Mouse (Mus musculus): Measurements from ENCODE around the gene Olfr788. TPM values are rescaled to one million over a fixed set of nuclear protein-coding genes. Genes with fewer than 3 reads are reported as not detected.

Olfr788 gene
- not detected in 2 replicates for polyA plus RNA-seq (2016; fragmentation: Nextera tagmentation; extraction: Ambion mirVana)

DNA sequence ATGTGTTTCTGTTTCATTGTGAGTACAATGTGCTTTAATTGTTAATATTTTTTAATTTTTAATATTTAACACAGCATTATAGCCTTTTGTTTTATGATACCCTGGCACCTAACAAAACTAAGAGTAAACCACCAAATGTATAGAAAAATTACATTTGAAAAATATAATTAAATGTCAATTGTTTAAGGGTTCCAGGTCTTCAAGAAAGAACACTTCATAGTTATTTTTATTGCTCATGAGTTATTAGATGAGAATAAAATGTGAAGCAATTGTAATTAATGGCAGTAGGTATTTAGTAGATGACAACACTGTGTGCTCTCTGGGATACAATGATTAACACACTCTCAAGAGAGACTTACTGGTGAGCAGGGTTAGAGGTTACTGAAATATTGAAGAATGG is at the start of gene Olfr788:
TSS of gene Olfr788 (plus strand) at position 301 of the 400 bp plus-strand sequence.
- no peaks in the 10 kb centered on the region for H3K4me1 ChIP-seq
- H3K4me3 ChIP-seq = no peak within 1 kb of the TSS
- DNase-seq (ENCODE audit: low spot score) = no peak
- no peaks in the 10 kb centered on the region for H3K27me3 ChIP-seq (replicated peaks; ENCODE audit: low read depth, poor library complexity, severe bottlenecking)
- H3K9me3 ChIP-seq = no peaks in the 10 kb centered on the region
- no peaks in the 10 kb centered on the region for H3K36me3 ChIP-seq (replicated peaks)
- no peak within 1 kb of the TSS for H3K27ac ChIP-seq (replicated peaks)

DNA sequence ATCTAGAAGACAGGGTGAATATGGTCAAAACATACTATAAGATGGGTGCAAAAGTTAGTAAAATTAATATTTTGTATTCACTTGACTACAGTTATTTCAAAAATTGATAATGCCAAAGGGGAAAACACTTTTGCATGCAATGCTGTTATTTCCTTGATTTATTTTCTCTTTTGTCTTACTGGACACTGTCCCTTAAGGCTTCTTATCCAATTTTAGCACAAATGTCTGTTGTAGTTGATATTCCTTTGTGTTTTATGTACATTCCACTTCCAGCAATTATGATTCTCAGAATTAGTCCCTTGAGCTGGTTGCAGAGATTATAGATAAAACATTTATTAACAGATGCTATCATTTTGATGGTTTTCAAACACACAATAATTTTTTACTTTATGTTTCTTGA is 43.8 kb upstream of the Olfr788 start, which contains the start of gene Olfr786:
TSS of gene Olfr786 (plus strand) at position 301 of the 400 bp plus-strand sequence.
- Histone ChIP-seq H3K9me3 (no peaks in the 10 kb centered on the region), H3K27ac (replicated peaks) (no peak within 1 kb of the TSS), H3K36me3 (replicated peaks) (no peaks in the 10 kb centered on the region), H3K4me3 (no peak within 1 kb of the TSS), H3K27me3 (replicated peaks; ENCODE audit: low read depth, poor library complexity, severe bottlenecking) (no peaks in the 10 kb centered on the region), H3K4me1 (no peaks in the 10 kb centered on the region)
- no peak for DNase-seq (ENCODE audit: low spot score)

- Histone ChIP-seq H3K36me3 (replicated peaks) (no peaks in the 10 kb centered on the region), H3K27me3 (replicated peaks; ENCODE audit: low read depth, poor library complexity, severe bottlenecking) (no peaks in the 10 kb centered on the region), H3K4me3 (no peak within 1 kb of the TSS), H3K4me1 (no peaks in the 10 kb centered on the region), H3K9me3 (no peaks in the 10 kb centered on the region), H3K27ac (replicated peaks) (no peak within 1 kb of the TSS)
- DNase-seq (ENCODE audit: low spot score) = no peak
- 87% methylated on average over 3 of the region's 3 CpGs for WGBS
These were observed 9.2 kb upstream of the Olfr788 start, which contains the start of gene Olfr787 for GRCm38 (mm10) chr10:129461562-129461961. Olfr787 (plus strand) TSS chr10:129461862.

- Histone ChIP-seq H3K4me3 (no peak overlapping the region), H3K9me3 (no peaks in the 10 kb centered on the region), H3K27ac (replicated peaks) (no peak overlapping the region), H3K36me3 (replicated peaks) (no peaks in the 10 kb centered on the region), H3K27me3 (replicated peaks; ENCODE audit: low read depth, poor library complexity, severe bottlenecking) (no peaks in the 10 kb centered on the region), H3K4me1 (no peaks in the 10 kb centered on the region)
- no peak for DNase-seq (ENCODE audit: low spot score)
- 71% methylated on average over 2 of the region's 2 CpGs for WGBS
These were observed 2.5 kb downstream of the Olfr788 start for GRCm38 (mm10) chr10:129473256-129473655.

GRCm38 (mm10) chr10:129473723-129474122 is 2.9 kb downstream of the Olfr788 start:
- Histone ChIP-seq H3K4me1 (no peaks in the 10 kb centered on the region), H3K27ac (replicated peaks) (no peak overlapping the region), H3K9me3 (no peaks in the 10 kb centered on the region), H3K36me3 (replicated peaks) (no peaks in the 10 kb centered on the region), H3K27me3 (replicated peaks; ENCODE audit: low read depth, poor library complexity, severe bottlenecking) (no peaks in the 10 kb centered on the region), H3K4me3 (no peak overlapping the region)
- no peak for DNase-seq (ENCODE audit: low spot score)

DNA sequence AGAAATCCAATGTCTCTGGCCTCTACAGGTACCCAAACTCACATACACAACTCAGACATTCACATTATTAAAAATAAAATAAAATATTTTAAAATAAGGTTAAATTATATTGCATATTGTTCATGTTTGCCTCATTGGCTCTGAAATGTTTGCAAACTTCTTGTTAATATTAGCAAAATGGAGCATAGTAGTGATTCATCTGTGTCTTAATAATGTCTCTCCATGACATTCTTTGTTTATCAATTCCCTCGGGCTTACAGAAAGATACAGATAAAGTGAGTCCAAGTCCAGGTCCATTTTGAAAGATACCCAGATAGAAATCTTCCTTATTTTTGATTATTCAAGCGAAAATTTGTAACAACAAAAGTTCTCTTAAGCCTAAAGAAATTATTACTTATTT is 13.7 kb downstream of the Olfr788 start, which contains the start of gene Olfr789:
TSS of gene Olfr789 (plus strand) at position 301 of the 400 bp plus-strand sequence.
- no peak within 1 kb of the TSS for H3K27ac ChIP-seq (replicated peaks)
- DNase-seq (ENCODE audit: low spot score) = no peak
- H3K4me1 ChIP-seq = no peaks in the 10 kb centered on the region
- 75% methylated on average over 2 of the region's 2 CpGs for WGBS
- H3K27me3 ChIP-seq (replicated peaks; ENCODE audit: low read depth, poor library complexity, severe bottlenecking) = no peaks in the 10 kb centered on the region
- H3K9me3 ChIP-seq = no peaks in the 10 kb centered on the region
- H3K36me3 ChIP-seq (replicated peaks) = no peaks in the 10 kb centered on the region
- H3K4me3 ChIP-seq = no peak within 1 kb of the TSS

- Histone ChIP-seq H3K4me1 (no peaks in the 10 kb centered on the region), H3K27ac (replicated peaks) (no peak overlapping the region), H3K9me3 (no peaks in the 10 kb centered on the region), H3K27me3 (replicated peaks; ENCODE audit: low read depth, poor library complexity, severe bottlenecking) (no peaks in the 10 kb centered on the region), H3K4me3 (no peak overlapping the region), H3K36me3 (replicated peaks) (no peaks in the 10 kb centered on the region)
- WGBS = 81% methylated on average over 2 of the region's 2 CpGs
- DNase-seq (ENCODE audit: low spot score) = no peak
These were observed 19.3 kb downstream of the Olfr788 start for GRCm38 (mm10) chr10:129490101-129490500.

DNA sequence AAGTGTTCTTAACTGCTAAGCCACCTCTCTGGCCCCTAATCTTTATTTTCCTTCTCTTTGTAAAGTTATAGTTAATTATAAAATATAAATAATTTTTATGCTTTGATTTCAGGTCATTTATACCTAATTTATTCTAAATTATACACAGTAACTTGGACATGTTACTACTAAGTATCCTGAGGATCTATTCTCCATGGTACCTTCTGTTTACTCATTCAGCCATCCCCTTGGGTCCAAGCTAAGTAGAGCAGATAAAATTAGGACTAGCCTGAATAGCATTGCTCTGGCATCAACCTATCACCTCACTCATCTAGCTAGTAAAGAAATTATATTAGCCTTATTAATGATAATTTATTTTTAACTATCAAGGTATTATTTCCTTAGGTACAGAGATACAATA is 27.4 kb downstream of the Olfr788 start, which contains the start of gene Olfr790:
TSS of gene Olfr790 (plus strand) at position 301 of the 400 bp plus-strand sequence.
- no peak for DNase-seq (ENCODE audit: low spot score)
- Histone ChIP-seq H3K27ac (replicated peaks) (no peak within 1 kb of the TSS), H3K9me3 (no peaks in the 10 kb centered on the region), H3K36me3 (replicated peaks) (no peaks in the 10 kb centered on the region), H3K4me1 (no peaks in the 10 kb centered on the region), H3K4me3 (no peak within 1 kb of the TSS), H3K27me3 (replicated peaks; ENCODE audit: low read depth, poor library complexity, severe bottlenecking) (no peaks in the 10 kb centered on the region)

DNA sequence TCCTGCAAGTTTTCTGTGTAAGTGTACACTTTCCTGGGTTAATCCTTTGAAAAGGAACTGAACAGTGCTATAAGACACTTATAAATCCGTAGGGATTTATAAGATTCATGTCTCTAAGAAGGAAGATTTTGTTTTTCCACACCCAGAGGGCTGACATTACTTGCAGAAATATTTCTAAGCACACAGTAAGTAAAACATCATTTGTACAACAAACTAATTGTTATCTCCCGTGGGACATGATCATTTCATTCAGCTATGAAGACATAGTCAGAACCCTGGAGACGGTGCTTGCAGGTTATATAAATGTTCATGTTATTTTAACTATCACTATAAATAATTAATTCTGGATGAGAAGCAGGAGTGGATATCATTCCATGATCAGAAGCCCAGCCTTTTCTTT is 50.7 kb downstream of the Olfr788 start, which contains the start of gene Olfr791:
TSS of gene Olfr791 (plus strand) at position 301 of the 400 bp plus-strand sequence.
- no peaks in the 10 kb centered on the region for H3K9me3 ChIP-seq
- H3K36me3 ChIP-seq (replicated peaks) = no peaks in the 10 kb centered on the region
- WGBS = 82% methylated on average over 3 of the region's 3 CpGs
- no peak within 1 kb of the TSS for H3K27ac ChIP-seq (replicated peaks)
- no peak for DNase-seq (ENCODE audit: low spot score)
- no peaks in the 10 kb centered on the region for H3K4me1 ChIP-seq
- no peak within 1 kb of the TSS for H3K4me3 ChIP-seq
- no peaks in the 10 kb centered on the region for H3K27me3 ChIP-seq (replicated peaks; ENCODE audit: low read depth, poor library complexity, severe bottlenecking)

Other genes starting within 250 kb of the Olfr788 start
- gene Olfr774, start 234.8 kb upstream of the Olfr788 start, polyA plus RNA-seq (2016; fragmentation: Nextera tagmentation; extraction: Ambion mirVana) = not detected in 2 replicates
- not detected in 2 replicates for gene Olfr775, start 222.6 kb upstream of the Olfr788 start, polyA plus RNA-seq (2016; fragmentation: Nextera tagmentation; extraction: Ambion mirVana)
- gene Olfr776, start 211.9 kb upstream of the Olfr788 start, polyA plus RNA-seq (2016; fragmentation: Nextera tagmentation; extraction: Ambion mirVana) = not detected in 2 replicates
- not detected in 2 replicates for gene Olfr777, start 199.5 kb upstream of the Olfr788 start, polyA plus RNA-seq (2016; fragmentation: Nextera tagmentation; extraction: Ambion mirVana)
- not detected in 2 replicates for gene Olfr780, start 152.9 kb upstream of the Olfr788 start, polyA plus RNA-seq (2016; fragmentation: Nextera tagmentation; extraction: Ambion mirVana)
- not detected in 2 replicates for gene Olfr781, start 142.1 kb upstream of the Olfr788 start, polyA plus RNA-seq (2016; fragmentation: Nextera tagmentation; extraction: Ambion mirVana)
- gene Olfr782, start 122.1 kb upstream of the Olfr788 start, polyA plus RNA-seq (2016; fragmentation: Nextera tagmentation; extraction: Ambion mirVana) = not detected in 2 replicates
- 0.05 and 0.06 TPM in 2 replicates for gene Olfr784, start 86.9 kb upstream of the Olfr788 start, polyA plus RNA-seq (2016; fragmentation: Nextera tagmentation; extraction: Ambion mirVana)
- not detected in 2 replicates for gene Olfr785, start 65.6 kb upstream of the Olfr788 start, polyA plus RNA-seq (2016; fragmentation: Nextera tagmentation; extraction: Ambion mirVana)
- not detected in 2 replicates for gene Olfr786, start 43.7 kb upstream of the Olfr788 start, polyA plus RNA-seq (2016; fragmentation: Nextera tagmentation; extraction: Ambion mirVana)
- gene Olfr787, start 9.1 kb upstream of the Olfr788 start, polyA plus RNA-seq (2016; fragmentation: Nextera tagmentation; extraction: Ambion mirVana) = not detected in 2 replicates
- gene Olfr789, start 13.8 kb downstream of the Olfr788 start, polyA plus RNA-seq (2016; fragmentation: Nextera tagmentation; extraction: Ambion mirVana) = not detected in 2 replicates
- gene Olfr790, start 27.5 kb downstream of the Olfr788 start, polyA plus RNA-seq (2016; fragmentation: Nextera tagmentation; extraction: Ambion mirVana) = not detected in 2 replicates
- not detected in 2 replicates for gene Olfr791, start 50.8 kb downstream of the Olfr788 start, polyA plus RNA-seq (2016; fragmentation: Nextera tagmentation; extraction: Ambion mirVana)
- not detected in 2 replicates for gene Olfr792, start 68.2 kb downstream of the Olfr788 start, polyA plus RNA-seq (2016; fragmentation: Nextera tagmentation; extraction: Ambion mirVana)
- gene Olfr794, start 96.7 kb downstream of the Olfr788 start, polyA plus RNA-seq (2016; fragmentation: Nextera tagmentation; extraction: Ambion mirVana) = not detected in 2 replicates
- not detected in 2 replicates for gene Olfr796, start 141.6 kb downstream of the Olfr788 start, polyA plus RNA-seq (2016; fragmentation: Nextera tagmentation; extraction: Ambion mirVana)
- gene Olfr798, start 156.9 kb downstream of the Olfr788 start, polyA plus RNA-seq (2016; fragmentation: Nextera tagmentation; extraction: Ambion mirVana) = not detected in 2 replicates
- not detected in 2 replicates for gene Olfr799, start 166.5 kb downstream of the Olfr788 start, polyA plus RNA-seq (2016; fragmentation: Nextera tagmentation; extraction: Ambion mirVana)
- gene Olfr800, start 186.7 kb downstream of the Olfr788 start, polyA plus RNA-seq (2016; fragmentation: Nextera tagmentation; extraction: Ambion mirVana) = not detected in 2 replicates
- not detected in 2 replicates for gene Olfr801, start 202.9 kb downstream of the Olfr788 start, polyA plus RNA-seq (2016; fragmentation: Nextera tagmentation; extraction: Ambion mirVana)
- 0.04 TPM in 1 of 2 replicates, not detected in the other for gene Olfr802, start 217.2 kb downstream of the Olfr788 start, polyA plus RNA-seq (2016; fragmentation: Nextera tagmentation; extraction: Ambion mirVana)
- not detected in 2 replicates for gene Olfr803, start 223.3 kb downstream of the Olfr788 start, polyA plus RNA-seq (2016; fragmentation: Nextera tagmentation; extraction: Ambion mirVana)
- gene Olfr804, start 232.2 kb downstream of the Olfr788 start, polyA plus RNA-seq (2016; fragmentation: Nextera tagmentation; extraction: Ambion mirVana) = not detected in 2 replicates

All from embryonic facial prominence, embryonic 10.5 days (tissue).